Mouse (Mus musculus) right cerebral cortex, postnatal 25 days (tissue): ENCODE data around the gene Mon2.
"Not testable (repeated sequence)": the region's sequence is repeated elsewhere in the genome, so short reads cannot be mapped to it uniquely, and the experiment has no call there.

Experiments used
- DNase-seq: peaks from one replicate; pipeline ENCODE4 v3.0.0; 2022

Gene Mon2

GRCm38 (mm10) chr10:123056463-123056862 is 19.8 kb downstream of the Mon2 start:
- DNase-seq: no peak

DNA sequence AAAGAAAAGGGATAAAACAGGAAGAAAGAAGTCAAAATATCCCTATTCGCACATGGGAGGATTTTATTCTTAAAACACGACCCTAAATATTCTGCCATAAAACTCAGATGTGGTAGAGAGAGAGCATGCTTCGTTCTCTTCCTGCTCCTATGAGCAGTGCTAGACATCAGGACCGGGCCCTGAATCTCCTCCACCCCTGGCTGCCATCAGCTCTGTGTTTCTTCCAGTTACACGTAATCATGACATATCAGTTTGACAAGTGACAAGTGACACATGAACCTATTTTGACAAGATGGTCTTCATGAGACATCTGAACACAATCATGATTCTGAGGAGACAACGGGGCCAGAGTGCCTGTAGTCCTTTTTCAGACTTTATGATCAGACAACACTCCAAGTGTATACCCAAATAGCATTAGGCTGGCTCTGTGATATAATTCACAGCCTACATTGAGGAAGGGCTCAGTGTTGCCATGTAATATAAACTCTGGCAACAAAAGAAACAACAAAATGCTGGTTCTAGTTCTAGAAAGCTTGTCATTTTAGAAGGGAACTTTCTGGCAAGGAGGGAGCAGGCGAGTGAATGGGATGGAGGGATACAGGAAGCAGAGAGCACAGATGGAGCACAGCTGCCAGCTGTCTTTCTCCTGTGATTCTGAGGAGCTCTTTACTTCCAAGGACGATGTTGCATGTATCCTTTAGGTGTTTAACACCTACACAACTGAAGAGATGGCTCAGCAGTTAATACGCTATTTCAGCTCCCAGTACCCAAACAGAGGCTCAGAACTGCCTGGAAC is 20.9 kb downstream of the Mon2 start:
- no peak for DNase-seq

DNA sequence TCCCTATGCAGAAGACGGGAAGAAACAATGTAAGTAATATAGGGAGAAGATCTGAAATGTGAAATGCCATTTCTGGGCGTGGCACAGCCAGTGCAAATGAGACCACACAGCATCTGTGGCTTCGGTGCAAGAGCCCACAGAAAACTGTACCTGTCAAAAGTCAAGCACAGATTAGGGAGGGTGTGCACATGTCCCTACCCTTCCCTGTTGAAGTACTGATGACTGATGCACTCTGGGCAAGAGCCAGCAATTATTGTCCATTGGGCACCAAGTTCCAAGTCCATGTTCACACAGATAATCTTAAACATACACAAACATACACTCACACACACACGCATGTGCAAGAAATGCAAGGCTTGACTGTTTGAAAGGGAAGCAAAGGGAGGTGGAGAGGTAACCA is 22.7 kb downstream of the Mon2 start:
- DNase-seq: no peak

- no peak for DNase-seq
Measured at GRCm38 (mm10) chr10:123052021-123052420, 24.3 kb downstream of the Mon2 start.

DNA sequence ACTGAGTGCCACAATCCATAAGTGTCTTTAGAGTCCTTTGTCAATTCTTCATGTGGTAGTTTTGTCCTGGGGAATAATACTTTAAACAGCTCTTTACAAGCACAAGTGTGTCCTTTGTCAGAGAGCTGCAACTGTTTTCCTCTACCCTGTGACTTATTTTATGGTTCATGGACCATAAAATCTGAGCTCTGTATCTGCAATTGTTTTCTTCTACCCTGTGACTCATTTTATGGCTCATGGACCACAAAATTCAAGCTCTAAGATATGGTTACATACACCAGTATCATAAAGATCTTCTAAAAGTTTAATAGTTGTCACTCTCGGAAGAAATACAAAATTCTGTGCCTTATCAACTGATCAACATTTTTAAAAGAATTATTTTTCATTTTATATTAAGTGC is 27.6 kb downstream of the Mon2 start:
- DNase-seq: no peak

DNA sequence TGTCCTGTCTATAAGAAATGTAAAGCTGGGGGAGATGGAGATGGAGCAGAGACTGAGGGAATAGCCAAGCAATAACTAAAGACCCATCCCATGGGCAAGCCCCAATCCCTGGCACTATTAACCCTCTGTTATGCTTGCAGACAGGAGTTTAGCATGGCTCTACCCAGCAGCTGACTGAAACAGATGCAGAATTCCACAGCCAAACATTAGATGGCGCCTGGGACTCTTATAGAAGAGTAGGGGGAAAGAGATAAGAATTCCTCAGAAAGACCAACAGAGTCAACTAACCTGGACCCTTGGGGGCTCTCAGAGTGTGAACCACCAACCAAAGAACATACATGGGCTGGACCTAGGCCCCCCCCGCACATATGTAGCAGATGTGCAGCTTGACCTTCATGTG is 36.4 kb downstream of the Mon2 start:
- DNase-seq: no peak

DNA sequence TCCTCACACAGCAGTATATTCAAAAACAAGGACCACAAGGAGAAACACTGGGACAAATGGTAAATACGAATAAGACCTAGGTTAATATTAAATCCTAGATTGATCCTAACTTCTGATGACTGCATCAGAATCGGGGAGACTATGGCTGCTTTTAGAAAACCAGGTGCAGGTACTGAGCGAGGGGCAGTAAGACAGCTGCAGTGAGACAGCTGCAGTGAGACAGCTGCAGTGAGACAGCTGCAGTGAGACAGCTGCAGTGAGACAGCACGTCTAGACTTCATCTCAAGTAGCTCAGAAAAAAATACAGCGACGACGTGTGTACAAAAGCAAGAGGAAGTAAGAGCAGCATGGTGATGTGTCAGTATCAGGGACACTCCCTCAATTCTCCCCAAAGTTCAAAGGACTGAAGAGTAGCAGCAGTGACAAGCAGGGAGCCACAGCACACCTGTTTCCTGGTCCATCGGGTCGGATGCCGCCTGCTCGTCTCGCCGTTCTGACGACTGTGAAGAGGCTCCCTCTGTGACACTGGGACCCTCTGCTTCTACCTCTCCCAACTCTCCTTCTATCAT is 44.1 kb downstream of the Mon2 start:
- DNase-seq: no peak

- DNase-seq: no peak
Measured at GRCm38 (mm10) chr10:123031449-123031848, 44.9 kb downstream of the Mon2 start.

DNA sequence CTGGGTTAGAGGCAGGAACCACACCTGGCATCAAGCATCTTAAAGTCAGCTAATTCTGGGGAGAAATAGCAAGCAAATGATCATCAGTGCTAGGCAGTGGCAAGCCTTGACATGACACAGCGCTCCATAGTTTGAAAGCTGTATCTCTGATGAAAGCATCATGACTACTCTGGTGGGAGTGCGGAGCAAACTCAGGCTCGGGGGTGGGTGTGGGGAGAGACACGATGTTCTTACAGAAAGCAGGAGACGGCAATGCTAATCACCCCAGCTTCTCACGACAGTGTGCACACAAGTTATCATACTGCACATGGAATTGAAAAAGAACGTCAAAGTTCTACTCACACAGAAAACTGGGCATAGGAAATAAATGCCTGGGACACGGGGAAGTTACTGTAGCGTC is 45.7 kb downstream of the Mon2 start:
- DNase-seq: no peak

DNA sequence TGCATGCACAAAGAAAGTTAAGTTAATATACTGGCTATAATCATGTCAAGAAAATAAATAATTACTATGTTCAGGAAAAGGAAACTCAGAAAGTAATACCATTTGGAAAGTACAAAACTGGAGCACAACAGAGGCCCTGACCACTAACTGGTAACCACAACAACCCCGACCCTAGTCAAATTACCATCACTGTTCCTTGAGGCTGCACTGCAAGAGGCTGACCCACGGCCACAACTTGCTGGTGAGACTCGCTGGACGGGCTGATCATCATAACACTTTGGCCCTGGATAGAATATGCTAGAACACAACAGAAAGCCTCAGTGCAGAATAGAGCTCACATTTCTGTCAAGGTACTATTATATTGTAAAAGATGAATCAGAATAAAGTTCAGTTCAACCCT is 47.4 kb downstream of the Mon2 start:
- DNase-seq: no peak

DNA sequence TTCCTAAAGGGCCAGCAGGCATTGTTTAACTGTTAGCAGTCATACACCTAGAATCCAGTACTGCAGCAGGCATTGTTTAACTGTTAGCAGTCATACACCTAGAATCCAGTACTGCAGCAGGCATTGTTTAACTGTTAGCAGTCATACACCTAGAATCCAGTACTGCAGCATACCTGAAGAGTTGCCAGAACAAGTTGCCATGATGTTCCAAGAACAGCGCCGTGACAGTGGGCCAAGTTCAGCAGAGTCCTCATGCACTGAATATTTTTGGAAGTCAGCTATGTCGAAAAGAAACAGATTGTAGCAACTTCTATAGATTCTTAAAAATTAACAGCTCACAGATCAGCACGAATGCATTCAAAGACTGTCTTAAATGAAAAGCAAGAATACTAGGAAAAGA is 49.6 kb downstream of the Mon2 start:
- not testable (repeated sequence) for DNase-seq

GRCm38 (mm10) chr10:123013435-123013834 is 62.9 kb downstream of the Mon2 start:
- DNase-seq: no peak

DNA sequence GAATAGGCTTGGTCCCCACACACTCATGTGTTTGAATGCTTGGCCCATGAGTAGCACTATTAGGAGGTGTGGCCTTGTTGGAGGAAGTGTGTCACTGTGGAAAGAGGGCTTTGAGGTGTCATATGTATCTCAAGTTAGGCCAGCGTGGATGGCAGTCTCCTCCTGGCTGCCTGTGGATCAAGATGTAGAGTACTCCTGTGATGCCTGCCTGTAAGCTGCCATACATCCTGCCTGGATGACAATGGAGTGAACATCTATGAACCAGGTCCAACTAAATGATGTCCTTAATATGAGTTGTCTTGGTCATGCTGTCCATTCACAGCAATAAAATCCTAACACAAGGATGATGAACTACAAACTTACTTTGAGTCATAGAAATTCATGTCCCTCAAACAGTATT is 64.9 kb downstream of the Mon2 start:
- no peak for DNase-seq

DNA sequence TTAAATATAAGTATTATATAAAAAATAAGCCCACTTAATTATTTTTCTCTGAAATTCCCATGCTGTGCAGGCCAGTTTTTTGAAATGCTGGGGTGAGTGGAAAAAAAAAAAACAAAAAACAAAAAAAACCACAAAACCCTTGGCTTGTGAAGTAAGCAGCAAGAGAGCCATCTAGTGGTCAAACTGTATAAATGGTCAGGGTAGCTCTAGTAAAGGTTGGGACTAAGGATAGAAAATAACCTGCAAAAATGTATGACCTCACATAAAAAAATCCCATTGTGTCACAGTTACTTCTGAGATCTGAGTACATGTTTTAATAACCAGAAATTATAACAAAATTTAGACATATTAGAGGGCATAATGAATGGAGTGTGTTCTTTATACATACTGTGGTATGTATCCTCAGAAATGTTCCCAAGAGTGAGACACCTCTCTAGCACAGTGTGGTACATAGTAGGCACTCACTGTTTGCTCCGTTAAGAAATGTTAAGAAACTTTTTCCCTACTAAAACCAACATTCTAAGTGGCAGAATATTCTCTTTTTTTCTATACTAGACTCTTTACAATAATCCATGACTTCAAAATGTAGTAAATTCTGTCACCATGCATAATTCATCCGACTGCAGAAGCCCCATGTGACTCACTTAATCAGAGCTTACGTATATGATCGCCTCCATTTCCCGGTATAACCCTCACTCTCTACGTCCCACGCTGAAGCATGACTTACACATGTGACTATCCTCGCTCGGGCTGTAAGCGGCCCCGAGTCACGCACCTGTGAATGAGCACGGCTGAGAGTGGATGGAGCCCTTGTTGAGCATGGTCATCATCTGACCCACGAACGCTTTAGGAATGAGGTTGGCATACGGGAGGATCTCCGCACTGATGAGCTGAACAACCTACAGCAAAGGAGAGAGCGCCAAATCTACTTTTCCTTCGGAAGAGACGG is 70.8 kb downstream of the Mon2 start:
- no peak for DNase-seq

GRCm38 (mm10) chr10:123004475-123005236 is 71.6 kb downstream of the Mon2 start:
- no peak for DNase-seq

- no peak for DNase-seq
Measured at GRCm38 (mm10) chr10:123001985-123002384, 74.3 kb downstream of the Mon2 start.

GRCm38 (mm10) chr10:123001363-123001762 is 74.9 kb downstream of the Mon2 start:
- no peak for DNase-seq

DNA sequence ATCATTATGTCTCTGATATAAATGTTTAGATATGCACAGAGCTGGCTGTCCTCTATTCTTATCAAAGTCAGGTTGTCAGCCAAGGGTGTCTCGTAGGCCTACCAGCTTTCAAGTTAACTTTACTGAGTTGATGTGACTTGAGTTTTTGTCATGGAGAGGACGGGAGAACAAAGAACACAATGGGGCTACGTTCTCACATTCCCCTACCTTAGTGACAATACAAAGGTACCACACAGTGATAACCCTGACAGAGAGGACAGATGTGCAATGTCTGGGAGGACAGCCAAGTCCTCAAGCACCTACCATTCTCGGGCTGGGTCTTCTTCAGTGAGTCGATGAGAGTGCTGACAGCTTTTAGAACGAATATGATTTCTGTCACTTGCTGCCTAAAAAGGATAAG is 76.9 kb downstream of the Mon2 start:
- DNase-seq: no peak

GRCm38 (mm10) chr10:122997852-122998251 is 78.5 kb downstream of the Mon2 start:
- no peak for DNase-seq

- no peak for DNase-seq
Measured at GRCm38 (mm10) chr10:122994402-122995107, 81.8 kb downstream of the Mon2 start.

DNA sequence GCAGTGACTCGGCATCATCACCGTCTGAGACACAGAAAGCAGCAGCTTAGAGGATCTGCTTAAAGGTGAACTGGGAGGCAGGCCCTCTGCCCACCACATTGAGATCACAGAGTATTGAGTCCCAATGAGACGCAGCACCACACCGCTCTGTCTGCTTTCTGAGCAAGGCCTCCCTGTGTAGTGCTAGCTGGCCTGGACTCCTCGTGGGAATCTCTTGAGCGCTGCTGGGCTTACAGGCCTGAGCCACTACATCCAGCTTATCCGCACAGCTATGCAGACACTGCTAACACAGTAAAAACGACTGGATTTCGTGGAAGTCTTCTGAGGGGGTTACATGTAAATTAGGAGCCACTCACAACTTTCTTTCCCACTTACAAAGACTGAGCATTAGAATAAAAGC is 84.7 kb downstream of the Mon2 start:
- DNase-seq: no peak

DNA sequence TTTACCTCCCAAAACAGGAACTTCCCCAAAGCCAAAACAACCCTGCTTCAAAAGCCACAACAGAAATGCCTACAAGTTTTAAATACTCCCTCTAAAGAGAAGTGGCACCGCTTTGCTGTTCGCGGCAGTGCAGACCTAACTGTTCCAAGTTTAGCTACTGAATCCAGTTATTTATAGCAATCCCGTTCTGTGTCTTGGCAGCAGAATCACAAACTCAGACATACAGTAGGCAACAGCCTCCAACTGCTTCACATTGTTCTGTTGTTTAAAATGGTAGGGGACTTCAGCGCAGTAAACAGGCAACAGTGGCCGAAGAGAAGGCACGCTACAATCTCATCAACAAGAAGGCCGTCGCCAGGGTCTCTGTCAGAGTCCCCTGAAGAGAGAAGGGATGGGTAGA is 85.3 kb downstream of the Mon2 start:
- DNase-seq: no peak
